Mouse (Mus musculus): Measurements from ENCODE around the gene Igfals.

Igfals gene

GRCm38 (mm10) chr17:24865776-24866175, at the start of gene Igfals:
Gene Igfals, plus strand, starts transcription at chr17:24865997.
- DNase-seq: peak; percentile 90

DNA sequence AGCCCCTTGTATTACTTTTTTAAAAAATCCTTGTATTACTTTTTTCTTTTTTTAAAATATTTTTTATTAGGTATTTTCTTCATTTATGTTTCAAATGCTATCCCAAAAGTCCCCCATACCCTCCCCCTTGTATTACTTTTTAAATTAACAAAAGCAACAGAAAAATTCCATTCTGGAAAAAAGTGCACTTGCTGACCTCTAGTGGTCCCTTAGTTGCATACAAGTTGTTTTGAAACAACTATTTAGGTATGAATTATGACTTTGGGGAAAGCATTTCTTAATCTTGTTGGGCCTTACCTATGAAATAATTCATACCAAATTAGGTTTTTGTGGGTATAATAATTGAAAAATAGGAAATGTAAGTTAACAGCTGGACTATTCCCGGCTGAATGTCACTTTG, 48.3 kb upstream of the Igfals start:
- no peak for DNase-seq

DNA sequence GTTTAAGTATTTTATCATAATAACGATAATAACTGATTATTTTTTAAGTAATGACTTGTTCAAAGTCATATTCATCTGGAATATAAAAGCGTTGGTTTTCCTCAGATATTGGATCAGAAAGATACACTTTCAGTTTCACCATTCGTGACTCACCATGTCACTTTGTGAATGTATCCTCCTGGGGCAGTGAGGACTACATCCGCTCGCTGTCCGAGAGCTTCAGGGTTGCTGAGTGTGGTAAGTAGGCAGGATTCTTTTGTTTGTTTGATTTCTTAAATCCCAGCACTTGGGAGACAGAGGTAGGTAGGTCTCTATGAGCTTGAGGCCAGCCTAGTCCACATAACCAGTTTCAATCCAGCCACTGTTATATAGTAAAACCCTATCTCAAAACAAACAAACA, 47.6 kb upstream of the Igfals start:
- no peak for DNase-seq

DNA sequence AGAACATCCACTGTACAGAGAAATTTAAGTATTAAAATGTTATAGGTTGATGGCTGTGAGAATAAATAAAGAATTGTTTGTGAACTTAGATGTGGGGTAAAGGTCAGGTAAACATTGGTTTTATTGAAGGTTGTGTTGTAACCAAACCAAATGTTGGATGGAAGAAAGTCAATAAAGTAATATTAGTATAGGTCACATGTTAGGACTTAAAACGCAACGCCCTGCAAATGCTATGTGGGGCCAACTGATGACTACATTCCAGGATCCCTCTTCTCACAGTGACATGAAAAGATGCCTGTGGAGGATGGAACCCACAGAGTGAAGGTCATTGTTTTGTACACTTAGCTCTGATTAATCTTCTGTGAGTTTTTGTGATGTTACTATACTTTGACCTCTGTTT, 46.3 kb upstream of the Igfals start:
- no peak for DNase-seq

DNA sequence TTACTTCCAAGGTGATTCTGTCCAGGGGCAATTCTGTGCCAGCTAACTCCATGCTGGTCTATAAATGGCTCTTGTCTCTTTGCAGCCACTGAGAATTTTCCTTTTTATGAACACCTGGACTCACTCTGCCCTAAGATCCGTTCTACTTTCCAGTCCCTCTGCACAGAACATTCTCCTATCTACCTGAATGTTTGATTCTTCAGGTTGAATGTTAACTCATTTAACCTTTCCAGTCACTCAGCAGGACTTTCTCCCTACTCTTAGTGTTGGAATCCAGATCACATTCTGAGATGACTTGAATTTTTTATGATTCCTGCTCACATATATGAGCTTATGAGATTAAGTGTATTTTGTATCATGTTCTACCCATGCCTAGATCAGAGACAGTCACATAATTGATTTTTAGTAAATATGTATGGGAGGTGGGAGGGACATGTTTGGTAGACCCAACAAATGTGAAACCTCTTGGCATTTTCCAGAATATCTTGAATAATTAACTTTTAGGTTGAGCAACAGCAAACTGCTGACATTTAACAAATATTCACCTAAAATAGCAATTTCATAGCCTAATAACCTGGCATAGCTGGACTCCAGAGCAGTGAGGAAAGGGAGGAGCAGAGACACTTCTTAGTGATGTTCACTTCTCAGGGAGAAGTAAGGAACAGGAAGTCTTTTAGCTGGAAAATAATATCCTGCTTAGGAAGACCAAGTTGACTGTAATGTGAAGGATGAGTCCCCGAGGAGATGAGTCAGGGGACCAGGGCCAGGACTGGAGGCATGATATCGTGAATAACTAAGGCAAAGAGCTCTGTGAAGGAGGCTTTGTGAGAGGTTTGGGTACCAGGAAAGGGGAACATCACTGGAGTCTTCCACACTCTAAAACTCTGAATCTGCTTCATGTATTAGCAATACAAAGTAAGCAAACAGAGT, 44.2 kb upstream of the Igfals start:
- DNase-seq: no peak

GRCm38 (mm10) chr17:24839842-24840241, 26.0 kb upstream of the Igfals start, which contains the start of gene Hagh:
Gene Hagh, plus strand, starts transcription at chr17:24840143.
- no peak for DNase-seq

GRCm38 (mm10) chr17:24840341-24840740, 25.5 kb upstream of the Igfals start:
- no peak for DNase-seq

DNA sequence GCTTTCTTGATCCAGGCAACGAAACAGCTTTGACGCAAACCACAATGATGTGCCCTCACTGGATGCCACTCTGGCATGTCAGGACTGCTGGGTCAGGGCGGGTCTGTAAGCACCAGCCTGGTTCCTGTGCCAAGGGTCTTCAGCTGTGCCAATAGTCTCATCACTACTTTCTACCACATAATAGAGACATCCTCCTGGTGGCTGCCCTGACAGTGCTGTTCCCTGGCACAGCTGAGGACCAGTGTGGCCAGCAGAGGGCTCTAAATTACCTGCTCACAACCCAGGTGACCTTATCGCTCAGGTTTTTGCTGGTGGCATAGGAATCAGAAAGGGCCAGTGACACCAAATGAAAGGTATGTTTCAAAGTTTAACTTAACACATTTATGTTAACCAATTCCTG, 24.7 kb upstream of the Igfals start:
- no peak for DNase-seq

GRCm38 (mm10) chr17:24842631-24843030, 23.2 kb upstream of the Igfals start:
- no peak for DNase-seq

DNA sequence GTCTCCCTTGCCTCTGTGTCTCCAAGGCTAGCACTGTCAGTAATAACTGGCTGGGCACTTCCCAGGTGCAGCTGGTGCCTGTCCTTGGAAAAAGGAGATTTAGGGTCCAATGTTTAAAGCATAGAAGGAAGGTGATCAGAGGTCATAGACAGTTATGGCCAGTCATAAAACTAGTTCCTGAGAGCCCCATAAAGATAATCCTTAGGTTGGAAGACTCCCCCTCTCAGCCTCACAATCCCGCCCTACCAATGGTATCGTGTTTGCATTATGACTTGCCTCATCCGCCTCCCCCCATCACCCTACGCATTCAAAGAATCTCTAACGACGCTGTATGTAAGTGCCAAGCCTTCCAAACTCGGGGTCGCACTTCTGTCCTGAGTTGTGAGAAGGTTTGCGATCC, 21.3 kb upstream of the Igfals start:
- DNase-seq: no peak

DNA sequence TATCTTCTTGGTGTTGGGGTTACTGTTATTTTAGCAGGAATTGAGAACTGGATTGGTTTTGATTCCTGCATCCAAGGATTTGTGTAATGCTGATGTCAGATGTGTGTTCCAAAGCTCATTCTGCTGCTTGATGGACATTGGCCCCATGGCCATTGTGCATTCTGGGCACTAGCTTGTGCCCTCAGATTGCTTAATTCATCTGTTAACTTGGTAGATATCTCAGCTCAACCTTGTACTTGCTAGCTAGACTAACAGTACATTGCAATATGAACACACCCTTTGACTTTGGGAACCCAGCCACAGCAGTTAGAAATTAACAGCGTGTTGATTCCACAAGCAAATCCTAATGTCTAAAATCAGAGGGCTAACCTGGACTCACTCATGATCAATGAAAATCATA, 18.4 kb upstream of the Igfals start:
- DNase-seq: no peak

GRCm38 (mm10) chr17:24848600-24849031, 17.2 kb upstream of the Igfals start:
- DNase-seq: no peak

DNA sequence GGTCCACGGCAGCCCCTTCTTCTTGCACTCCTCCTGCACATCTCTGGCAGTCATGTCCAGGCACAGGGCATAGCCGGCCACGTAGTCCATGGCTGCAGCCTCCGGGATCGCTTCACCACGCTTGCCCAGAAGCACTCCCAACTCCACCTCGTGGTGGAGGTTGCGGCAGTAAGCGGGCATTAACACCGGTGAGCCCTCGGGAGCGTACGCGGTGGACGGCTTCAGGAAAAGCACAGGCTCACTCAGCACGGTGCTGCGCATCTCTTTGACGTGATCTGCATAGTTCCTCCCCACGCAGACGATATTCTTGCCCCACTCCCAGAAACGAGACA, 16.1 kb upstream of the Igfals start:
- DNase-seq: no peak

DNA sequence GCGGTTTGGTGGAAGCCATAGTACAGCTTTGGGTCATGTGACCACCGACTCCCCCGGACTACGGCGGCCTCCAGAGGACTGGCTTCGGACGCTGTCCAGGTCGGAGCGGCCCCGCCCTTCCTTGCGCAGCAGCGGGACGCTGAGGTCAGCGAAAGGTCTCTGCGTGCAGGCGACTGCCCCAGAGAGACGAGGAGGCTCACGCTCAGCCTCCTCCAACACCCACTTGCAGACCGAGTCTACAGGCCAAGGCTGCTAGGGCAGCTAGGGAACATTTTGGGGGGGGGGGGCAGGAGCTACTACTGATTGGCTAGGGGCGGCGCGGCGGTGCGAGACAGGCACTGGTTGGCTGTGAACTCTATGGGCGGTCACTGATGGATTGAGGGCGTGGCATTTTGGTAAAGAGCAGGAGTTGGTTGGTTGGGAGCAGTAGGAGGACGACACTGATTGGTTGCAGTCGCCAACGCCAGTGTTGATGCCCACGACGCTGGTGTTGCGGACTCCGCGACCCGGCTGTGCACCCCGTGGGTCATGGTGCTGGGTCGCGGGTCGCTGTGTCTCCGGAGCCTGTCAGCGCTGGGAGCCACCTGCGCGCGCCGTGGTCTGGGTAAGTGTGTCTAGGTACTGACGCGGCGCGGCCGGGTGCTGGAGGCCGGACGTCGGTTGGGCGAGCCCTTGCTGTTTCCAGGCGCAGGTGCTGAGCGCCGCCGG, 15.6 kb upstream of the Igfals start, which contains the start of gene Fahd1:
Fahd1 (minus strand) TSS at position 300 of the 708 bp plus-strand sequence.
- DNase-seq: peak; percentile 98

DNA sequence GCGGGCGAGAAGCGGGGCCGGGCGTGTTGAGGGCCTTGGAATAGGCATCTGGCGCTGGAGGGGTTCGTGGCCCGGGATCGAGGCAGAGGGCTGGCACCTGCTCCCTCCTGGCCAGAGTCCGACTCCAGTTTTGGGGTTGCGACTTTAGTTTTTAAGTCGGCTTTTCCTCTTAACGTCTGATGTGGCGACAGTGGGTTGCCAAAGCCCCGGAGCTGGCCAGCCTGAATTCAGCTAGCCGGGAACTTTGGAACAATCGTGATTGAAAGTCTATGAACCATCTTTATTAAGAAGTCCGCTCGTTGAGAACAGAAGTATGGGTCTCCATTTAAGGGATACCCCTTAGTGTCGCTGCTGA, 15.0 kb upstream of the Igfals start:
- DNase-seq: no peak

GRCm38 (mm10) chr17:24851381-24852125, 14.2 kb upstream of the Igfals start:
- no peak for DNase-seq

GRCm38 (mm10) chr17:24855838-24856464, 9.8 kb upstream of the Igfals start:
- no peak for DNase-seq

DNA sequence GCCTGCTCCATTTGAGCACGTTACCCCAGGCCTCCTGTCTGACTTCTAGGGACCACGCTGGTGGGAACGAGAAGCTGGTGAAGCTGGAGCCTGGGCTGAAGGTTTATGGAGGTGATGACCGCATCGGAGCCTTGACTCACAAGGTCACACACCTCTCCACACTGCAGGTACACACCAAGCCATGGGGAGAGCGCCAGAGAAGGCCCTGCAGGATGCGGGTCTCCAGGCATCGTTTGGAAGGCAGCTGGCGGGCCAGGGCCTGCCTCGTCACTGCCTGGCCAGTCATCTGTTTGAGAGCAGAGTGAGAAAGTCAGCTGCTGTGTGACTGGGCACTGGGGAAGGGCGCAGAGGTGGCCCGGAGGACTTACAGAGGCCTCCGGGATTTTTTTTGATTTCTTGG, 9.2 kb upstream of the Igfals start:
- no peak for DNase-seq

DNA sequence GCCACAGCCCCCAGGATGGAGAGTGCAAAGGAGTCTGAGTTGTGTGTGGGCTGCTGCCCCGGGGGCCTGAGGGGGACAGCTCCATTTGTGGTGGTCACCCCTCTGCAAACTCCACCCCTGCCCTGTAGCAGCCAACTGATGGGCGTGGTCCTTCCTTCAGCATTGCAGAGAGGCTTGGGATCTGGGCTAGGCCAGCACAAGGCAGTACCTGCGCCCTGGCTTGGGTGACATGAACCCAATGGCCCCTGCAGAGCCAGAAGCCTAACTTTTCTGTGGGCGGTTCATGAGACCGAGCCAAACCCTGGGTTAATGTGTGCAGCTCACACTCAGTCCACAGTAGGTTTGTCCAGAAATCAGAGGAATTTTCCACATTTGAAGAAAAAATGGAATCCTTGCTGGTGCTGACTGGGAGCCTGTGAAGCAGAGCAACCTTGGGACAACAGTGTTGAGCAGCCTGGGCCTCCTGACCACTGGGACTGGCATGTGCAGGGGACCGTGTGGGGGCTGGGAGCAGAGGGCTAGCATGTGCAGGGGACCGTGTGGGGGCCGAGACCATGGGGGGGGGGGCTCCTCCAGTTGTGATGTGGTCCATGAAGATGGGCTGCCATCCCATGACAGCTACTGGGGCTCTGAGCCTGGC, 7.8 kb upstream of the Igfals start:
- no peak for DNase-seq

DNA sequence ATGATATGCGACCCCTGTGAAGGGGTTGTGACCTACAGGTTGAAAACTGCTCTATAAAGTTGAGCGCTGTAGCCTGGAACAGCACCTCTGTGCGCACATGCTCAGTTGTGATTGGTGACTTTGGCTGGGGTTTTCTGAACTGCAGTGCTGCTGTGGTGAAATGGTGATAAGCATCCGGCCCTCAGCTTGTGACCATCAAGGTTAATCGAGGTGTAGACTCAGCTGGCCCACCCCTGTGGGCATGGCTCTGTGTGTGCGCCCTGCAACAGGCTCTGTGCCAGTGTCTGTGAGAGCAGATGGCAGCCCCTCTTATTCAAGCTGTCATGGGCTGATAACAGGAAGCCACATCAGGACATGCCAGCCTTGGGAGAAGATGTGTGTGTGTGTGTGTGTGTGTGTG, 6.8 kb upstream of the Igfals start:
- no peak for DNase-seq

DNA sequence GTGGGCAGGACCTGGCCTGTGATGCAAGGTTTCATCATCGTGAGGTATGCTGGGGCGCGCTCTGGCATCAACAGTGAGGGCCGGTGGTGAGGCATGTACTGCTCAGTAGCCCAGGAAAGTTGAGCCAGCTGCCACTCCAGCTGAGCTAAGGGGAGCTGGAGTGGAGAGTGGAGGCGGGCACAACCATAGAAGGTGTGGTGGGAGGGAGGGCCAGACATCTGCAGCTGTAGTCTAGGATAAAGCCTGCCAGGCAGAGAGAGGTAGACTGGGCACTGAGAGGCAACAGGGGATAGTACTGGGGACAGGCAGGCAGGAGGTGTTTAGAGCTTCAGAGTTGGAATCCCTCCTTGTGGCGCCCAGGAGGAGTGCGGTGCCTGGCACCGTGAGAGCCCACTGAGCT, 5.7 kb upstream of the Igfals start:
- no peak for DNase-seq

DNA sequence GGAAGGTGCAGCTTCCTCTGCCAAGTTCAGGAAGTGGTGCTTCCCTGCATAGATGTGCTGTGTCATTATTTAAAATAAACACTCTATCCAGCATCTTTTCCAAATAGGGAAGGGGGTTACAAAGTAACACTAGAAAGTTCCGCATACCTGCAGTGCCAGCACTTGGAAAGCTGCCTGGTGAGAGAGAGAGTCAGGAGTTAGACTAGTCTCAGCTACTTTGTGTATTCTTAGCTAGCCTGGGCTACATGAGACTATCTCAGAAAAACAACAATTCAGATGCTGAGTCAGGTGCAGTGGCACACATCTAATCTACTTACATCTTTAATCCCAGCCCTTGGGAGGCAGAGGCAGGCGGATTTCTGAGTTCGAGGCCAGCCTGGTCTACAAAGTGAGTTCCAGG, 4.0 kb upstream of the Igfals start:
- DNase-seq: no peak

DNA sequence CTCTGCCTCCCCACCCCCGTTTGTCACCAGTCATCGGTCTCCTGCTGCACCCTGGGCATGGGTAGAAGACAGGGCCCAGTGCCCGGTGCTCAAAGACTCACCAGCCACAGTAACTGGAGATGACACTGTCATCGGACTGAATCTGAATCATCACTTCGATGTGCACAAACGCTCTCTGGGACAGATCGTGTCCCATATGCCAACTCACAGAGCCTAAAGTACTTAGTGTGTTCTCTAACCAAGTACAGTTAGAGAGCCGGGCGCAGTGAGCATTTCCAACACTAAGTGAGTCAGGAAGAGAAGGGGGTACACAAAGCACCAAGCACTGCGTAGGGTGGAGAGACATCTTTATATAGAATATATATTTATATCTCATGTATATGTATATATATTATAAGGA, 2.1 kb downstream of the Igfals start:
- DNase-seq: no peak

Data from cerebellum, adult 11-12 months (tissue).